Mouse (Mus musculus): ENCODE results near the gene Ankrd33b.

Gene Ankrd33b

DNA sequence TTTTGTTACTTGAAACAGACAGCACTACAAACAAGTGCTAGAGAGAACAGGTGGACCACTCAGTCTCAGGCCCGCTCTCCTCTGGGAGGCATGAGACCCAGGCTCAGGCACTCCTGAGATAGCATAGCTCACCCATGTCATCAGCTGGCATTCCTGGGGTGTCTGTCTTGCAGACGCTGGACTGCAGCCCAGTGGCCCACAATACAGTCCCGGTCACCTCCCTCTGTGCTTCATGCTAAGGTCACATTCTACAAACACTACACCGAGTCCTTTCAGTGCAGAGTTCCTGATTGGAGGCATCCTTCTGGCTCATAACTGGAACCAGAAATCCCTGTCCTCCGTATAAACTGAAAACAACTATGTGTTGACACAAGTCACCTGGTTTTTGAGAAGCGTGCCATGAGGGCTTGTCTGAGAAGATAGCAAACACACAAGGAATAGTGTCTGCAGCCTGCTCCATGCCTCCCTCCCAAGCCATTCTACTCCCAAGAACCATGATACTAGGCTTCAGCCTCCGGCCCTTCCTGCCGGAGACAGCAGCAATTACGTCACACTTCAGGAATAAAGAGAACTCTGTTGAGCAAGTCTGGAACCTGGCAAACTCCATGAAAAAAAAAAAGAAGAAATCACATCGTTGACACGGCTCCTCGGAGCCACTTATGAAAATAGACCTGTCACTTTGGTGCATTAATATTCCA is 65.1 kb downstream of the Ankrd33b start:
- no peak for DNase-seq (ENCODE audit: low spot score in 2 of 2)

DNA sequence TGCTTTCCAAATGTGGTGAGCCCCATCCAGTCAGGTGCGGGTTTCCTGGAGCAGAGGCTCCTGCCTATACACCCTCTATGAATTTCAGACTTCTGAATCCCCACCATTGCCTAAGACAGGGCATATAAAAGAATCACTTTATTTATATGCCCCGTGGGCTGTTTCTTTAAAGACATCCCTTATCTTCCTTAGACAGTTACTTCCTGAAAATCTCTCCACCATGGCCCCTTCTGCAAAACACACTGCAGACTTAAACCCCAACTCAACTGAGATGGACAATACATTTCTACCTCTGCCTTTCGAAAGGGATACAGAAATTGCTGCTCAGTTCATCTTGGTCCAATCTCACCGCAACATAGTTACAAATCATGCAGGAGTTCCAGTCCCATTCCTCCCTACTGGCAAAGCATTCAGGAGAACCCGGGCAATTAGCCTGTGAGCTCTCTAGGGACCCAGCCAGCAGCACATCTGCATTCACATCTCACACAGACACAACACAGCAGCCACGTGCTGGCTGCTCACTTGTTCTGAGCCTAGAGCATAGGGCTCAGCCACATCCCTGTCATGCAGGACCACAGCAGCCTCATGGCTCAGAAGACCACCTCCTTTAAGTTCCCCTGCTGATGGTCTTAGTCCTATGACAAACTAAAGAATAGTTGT is 68.1 kb downstream of the Ankrd33b start:
- DNase-seq (ENCODE audit: low spot score in 2 of 2): no peak

DNA sequence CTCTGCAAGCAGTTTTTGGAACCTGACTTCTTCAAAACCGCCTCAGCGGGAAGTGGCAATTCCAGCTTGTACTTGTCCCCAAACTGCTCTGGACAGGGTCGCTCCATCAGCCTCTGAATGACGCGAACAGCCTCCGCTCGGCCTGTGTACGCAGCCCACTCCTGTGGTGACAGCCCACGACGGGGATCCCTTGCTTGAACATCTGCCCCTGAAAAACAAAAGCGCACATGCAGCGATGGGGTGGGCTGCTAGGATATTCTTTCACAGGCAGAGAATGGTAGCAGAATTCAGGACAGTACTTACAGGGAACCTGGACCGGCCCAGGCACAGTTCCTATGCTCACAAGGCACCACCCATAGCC is 69.8 kb downstream of the Ankrd33b start:
- DNase-seq (ENCODE audit: low spot score in 2 of 2): no peak

DNA sequence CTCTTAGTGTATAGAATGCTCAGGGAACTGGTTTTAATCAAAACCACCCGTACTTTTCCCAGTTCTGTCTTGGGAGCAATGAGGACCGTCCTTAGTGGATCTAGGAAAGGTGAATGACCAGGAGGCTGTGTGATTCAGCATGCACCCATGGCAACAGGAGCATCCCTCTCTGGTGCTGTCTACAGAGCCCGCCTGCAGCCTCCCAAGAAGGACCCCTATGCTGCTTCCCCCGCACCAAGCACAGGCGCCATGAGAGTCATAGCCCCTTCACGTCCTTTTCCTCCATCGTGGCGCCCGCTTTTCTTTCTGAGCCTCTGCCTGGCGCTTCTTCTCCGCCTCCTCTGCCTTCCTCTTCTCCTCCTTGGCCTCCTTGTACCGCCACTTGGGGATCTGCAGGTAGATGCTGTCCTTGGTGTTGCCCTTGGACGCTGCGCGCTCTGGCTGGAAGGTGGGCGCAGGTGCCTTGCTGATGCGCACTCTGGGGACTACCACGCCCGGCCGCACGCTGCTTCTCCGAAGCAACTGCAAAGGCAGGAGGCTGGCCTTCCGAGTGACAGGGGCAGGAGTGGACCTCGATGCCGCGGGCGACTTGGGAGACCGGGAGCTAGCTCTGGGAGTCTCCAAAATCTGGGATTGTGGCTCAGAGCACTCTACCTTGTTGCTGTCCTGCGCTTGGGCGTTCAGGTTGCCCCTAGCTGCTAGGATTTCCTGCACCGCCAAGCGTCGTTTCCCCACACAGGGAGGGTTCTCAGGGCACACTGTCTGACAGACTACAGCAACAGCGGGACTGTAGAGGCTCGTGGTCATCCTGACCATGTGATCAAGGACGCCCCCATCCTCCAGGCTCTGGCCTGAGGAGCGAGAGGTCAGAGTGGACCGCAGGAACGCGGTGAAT is 70.4 kb downstream of the Ankrd33b start:
- DNase-seq (ENCODE audit: low spot score in 2 of 2): no peak

DNA sequence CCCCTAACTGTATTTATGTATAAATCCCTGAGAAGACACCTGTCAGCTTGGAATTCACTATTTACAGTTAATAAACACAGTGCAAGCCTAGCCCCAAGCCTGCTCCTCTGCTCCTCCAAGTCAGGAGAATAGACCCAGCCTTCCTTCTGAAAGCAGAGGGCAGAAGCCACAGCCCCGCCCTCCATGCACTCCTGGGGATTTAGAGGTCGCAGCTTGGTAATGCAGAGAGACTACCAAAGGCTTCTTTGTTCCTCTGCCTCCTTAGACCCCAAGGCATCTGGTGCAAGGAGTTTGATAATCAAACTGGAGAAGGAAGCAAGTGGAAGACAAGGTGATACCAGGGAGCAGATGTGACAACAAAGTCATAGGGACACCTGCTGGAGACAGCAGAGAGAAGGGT is 73.2 kb downstream of the Ankrd33b start:
- no peak for DNase-seq (ENCODE audit: low spot score in 2 of 2)

DNA sequence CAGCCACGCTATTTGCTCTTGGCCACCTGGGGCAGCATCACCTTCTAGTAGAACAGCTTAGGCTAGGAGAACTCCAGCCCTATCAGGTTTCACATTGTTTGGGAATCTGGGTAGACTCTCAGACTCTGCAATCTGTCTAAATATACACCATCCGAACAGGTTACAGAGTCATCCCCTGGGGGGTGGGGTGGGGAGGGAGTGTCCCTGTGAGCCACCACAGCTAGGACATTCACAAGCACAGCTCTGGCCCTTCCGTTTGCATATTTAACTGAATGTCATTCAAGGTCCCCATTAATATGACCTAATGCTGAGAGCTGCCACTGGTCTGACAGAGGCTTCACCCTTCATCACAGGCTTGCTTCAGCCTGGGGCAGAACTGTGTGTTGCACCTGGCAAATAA is 74.9 kb downstream of the Ankrd33b start:
- no peak for DNase-seq (ENCODE audit: low spot score in 2 of 2)

DNA sequence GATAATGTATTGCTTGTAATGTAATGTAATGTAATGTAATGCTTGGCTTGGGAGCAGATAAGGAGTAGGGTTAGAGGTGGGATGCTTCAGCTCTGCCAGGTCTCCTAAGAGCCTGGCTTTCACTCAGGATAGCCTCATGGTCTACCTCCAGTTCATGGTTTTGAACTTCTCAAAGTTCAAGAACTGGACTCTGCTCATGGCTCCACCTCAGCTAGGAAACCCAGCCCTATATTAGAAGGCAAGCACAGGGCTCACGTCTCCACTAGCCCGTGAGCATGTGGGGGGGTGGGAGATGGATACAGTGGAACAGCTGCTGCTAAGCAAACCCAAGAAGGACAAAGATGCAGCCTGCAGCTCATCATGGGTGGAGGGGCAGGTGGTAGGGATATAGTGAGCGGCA is 81.8 kb downstream of the Ankrd33b start:
- DNase-seq (ENCODE audit: low spot score in 2 of 2): no peak

DNA sequence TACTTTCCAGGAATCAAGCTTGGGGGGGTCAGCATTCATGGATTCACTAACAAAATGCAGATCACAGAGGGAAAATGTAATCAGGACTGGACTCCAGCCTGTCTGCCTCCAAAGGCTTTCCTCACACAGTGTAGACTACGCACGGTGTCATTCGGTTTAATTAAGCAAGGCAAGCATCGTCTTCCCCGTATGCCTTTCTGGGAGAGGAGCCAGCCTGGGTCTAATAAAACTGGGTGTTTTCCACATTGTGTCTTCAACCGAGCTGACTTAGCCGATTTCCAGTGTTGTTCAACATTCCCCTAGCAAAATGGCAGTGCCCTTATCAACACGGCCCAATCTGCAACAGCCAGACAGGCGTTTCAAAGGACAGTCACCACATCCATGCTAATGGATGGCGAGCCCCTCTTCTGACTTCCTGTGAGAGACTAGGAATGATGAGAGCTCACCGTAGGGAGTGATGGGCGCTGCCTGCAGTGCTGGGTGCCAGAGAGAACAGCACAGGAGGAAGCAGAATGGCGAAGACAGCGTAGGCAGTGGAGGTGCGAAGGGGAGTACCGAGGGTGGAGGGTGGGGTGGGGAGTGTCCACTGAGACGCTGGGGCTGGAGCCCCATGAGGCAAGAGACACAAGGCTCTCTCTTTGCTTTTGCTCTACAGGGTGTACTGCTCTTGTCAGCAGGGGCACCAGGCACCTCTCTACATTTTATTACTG is 82.4 kb downstream of the Ankrd33b start:
- no peak for DNase-seq (ENCODE audit: low spot score in 2 of 2)

DNA sequence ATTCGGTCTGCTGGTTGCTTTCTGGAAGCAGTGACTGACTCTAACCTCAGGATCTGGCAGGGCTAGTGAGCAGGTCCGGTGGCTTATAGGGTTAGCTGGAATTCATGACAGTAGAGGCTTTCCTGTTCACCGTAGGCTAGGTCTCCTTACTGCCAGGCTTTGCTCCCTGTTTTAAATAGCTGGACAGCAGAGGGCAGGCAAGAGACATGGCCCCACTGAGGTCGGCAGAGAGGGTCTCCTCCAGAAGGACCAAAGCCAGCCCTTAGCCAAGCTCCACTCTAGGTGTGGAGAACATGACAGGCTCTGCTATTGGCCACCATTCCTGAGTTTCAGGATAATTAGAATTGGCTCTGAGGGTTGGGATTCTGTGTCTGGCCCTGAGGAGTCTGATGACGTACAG is 83.4 kb downstream of the Ankrd33b start:
- peak in 1 of 2 experiments; percentile 36 for DNase-seq (ENCODE audit: low spot score in 2 of 2)

DNA sequence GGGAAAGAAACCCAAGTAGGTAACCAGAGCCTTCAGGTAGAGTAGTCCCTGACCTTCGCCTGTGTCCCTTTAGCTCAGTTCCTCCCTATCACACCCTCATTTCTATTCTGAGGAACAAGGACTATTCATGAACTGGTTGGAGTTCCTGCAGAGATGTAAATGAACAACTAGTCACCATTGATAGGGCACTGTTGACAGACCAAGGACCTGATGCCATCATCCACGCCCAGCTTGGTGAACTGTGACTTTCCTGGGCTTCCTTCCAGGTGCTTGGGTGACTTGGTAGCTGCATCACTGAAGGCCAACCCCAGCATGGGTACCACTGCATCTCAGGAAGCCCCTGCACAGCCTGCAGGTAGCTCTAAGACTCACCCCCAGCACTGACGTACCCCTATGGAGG is 85.2 kb downstream of the Ankrd33b start:
- DNase-seq (ENCODE audit: low spot score in 2 of 2): no peak

DNA sequence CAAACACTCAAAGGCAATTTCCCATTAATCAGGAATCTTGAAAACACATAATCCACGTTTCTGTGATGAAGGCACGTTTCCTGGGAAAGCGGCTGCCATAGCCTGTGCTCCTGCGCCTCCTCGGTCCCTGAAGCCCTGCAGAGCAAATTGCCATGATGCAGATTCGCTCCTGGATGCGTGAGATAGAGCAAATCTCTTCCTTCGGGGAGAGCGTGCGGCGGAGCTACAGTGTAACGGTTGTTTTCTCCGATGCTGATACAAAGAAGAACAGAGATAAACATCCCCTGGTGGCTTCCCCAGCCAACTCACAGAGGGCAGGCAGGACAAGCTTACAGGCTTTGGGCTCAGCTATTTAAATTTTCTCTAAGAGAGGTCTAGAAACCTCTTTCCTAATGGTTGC is 85.7 kb downstream of the Ankrd33b start:
- no peak for DNase-seq (ENCODE audit: low spot score in 2 of 2)

DNA sequence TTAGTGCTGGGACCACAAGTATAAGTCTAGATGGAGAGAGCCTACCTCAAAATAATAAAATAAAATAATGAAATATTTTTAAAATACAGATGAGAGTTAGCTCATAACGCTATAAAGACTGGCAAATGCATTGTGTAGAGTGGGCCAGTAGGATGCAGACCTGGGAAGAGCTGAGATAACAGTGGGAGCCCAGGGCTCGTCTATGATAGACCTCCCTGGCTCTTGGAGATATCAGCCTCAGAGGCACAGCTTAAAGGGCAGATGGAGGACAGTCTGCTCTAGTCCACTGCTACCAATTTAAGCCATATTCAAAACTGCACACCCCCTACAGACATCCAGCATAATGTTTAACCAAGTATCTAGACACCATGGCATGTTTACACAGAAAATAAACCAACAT is 86.8 kb downstream of the Ankrd33b start:
- no peak for DNase-seq (ENCODE audit: low spot score in 2 of 2)

DNA sequence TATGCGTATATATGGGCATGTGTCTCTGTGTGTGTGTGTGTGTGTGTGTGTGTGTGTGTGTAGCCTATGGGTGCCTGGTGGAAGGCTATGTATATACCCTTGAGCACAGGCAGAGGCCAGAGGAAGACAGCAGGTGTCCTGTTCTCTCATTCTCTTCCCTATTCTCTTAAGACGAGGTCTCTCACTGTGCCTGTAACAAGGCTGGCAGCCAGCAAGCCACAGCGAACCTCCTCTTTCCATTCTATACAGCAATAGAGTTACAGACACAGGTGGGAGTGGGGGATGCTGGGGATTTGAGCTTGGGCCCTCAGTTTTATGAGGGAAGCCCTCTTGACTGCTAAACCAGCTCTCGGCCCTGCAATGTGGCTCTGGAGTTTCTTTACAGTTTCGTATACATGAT is 87.5 kb downstream of the Ankrd33b start:
- DNase-seq (ENCODE audit: low spot score in 2 of 2): no peak

DNA sequence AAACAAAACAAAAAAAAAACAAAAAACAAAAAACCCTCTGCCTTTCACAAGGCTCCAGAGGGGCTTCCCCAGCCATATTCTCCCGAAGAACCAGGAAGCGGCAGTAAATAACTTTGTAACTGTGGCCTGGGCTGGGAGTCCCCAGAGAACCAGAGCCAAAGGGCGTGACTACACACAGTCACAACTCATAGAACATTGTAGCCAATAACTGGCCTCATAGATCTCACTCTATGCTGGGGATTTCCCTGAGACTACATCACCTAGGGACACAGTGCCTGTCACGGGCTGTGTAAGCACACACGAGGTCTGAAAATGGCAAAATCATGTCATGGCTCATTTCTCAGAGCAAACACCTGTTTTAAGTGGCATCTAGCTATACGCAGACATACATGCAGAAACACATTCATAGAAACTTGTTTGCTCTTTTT is 87.9 kb downstream of the Ankrd33b start:
- no peak for DNase-seq (ENCODE audit: low spot score in 2 of 2)

DNA sequence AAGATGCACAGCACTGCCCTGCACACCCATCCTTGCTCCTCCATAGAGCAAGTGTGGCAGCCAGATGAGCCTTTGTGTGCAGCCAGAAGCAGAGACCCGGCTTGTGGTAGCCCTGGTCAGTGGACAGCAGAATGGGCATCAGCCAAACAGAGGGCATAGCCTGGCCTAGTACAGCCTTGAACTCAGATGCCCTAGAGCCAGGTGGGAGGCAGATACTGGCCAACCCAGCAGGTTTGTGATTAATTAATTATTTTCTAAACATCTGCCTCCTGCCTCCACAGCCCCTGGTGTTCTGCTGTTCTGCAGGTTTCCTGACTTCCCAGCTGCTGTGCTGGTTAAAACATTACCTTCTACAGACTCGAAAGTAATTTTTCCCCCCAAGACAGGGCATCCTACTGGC is 88.4 kb downstream of the Ankrd33b start:
- no peak for DNase-seq (ENCODE audit: low spot score in 2 of 2)

DNA sequence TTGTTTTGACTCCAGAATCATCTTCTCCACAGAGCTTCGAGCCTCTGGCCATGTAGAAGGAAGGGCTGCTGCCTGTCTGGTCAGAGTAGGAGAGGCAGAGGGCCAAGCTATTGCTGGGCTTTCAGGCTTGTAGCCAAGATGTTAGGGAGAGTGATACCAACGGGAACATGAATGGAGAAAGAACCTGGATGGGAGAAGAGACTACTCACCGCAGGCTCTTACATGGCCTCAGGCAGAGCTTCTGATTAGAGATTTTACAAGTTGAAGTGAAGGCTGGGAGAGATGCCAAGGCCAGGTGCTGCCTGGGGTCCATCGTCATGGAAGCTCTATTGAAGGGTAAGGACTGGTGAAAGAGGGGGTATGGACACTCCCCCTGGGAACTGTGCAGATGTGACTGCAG is 89.4 kb downstream of the Ankrd33b start:
- DNase-seq (ENCODE audit: low spot score in 2 of 2): no peak

DNA sequence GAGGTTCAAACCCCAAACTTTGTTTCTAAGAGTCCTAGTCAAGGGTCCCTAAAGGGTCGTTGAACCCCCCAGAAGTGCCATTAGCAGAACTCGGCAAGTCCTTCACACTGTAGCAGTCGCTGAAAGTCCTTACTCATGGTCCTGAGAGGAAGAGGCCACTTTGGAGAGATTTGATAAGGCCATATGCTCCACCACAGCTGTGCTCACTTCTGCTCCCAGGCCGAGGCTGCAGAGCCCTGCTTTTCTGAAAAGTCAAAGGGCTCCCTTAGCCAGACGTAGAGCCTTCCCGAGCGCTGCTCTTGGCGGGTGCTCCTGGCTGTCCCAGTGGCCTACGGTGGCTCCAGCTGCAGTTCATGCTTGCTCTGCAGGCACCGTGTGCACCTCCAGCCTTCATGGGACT is 94.0 kb downstream of the Ankrd33b start:
- DNase-seq (ENCODE audit: low spot score in 2 of 2): no peak

DNA sequence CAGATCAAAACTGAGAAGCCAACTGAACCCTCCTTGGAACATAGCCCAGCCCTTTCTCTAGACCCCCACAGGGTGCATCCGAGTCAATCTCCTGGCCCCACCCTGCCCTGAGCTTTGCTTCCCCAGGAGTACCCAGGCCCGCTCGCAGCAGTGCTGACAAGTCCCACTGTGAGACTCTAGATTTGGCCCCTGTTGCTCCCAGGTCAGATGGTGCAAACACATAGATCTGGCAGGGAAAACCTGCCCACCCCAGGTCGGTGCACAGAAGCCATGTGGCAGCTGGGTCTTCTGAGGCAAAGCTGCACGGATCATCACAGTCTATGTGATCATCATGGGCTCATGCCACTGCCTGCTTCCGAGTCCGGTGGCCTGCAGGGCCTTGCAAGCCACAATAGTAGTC is 94.8 kb downstream of the Ankrd33b start:
- peak in 1 of 2 experiments; percentile 35 for DNase-seq (ENCODE audit: low spot score in 2 of 2)

DNA sequence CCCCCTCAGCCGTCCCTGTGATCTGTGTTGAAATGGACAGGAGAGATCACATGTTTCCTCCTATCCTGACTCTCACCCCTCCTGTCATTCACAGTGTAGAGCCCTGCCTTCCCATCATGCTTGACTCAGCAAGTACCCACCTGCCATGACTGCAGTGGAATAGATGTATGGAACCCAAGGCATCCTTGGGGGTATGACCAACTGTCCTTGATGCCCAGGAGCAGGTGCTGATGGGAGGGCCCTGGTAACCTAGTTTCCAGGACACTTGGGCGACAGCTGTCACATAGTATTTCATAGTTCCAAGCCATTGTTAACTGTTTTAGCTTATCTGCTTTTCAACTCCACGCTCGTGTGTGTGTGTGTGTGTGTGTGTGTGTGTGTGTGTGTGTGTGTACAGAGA is 98.0 kb downstream of the Ankrd33b start:
- DNase-seq (ENCODE audit: low spot score in 2 of 2): no peak

DNA sequence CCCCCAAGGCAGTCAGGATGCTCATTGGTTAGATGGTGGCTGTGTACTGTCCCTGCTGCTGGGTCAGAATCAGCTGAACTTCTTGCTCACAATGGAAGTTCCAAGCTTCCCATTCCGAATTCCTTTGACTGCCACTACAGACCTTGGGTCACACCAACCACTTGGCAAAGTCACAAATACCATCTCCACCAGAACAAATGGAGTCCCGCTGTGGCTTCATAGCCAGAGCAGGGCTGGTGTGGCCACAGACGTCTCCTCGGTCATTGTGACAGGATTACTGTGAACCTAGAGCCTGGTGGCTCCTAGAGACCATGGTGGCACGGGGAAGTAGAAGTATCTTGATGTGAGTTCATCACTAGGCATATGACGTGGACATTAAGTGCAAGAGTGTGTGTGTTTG is 99.4 kb downstream of the Ankrd33b start:
- no peak for DNase-seq (ENCODE audit: low spot score in 2 of 2)

DNA sequence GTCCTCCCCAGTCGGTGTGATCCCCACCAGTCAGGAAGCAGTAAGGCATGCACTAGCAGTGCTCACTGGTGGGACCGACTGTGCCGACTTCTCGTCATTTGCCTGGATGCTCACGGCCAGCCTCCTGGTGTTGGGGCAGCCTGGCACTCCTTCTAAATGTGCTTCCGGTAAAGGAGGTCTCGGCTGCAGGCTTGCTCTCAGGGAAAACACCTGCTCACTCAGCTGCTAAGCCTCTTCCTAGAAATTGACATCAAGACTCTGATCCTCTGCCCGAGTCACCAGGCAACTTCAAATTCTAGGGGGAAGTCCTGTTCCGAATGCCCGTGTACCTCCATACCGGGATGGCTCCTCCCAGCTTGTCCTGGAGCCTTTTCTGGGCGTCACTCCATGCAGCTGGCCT is 101.7 kb downstream of the Ankrd33b start:
- DNase-seq (ENCODE audit: low spot score in 2 of 2): no peak

DNA sequence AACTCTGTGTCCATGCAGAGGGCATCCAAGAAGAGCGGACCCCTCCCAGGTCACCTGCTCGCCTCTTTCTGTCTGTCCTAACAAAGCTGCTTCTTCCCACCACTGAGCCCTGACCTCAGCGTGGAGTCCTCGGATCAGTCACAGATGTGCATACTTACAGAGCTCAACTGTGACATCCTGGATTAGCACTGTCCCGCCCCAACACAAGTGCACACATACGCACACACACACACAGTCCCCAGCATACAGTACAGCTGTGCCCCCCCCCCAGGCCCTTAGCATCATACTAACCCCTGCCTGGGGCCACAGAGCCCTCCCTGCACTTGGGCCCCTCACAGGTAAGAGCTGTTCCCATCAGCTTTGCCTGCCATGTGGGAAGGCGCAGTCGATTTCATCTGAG is 102.1 kb downstream of the Ankrd33b start:
- DNase-seq (ENCODE audit: low spot score in 2 of 2): no peak

All from cerebellum, postnatal 4 days (tissue).